Mouse (Mus musculus): Measurements from ENCODE around the gene Lig1. TPM values are rescaled to one million over a fixed set of nuclear protein-coding genes. Genes with fewer than 3 reads are reported as not detected.

Gene Lig1
- polyA plus RNA-seq, 1 experiment from 2014 or later, result 137 TPM

DNA sequence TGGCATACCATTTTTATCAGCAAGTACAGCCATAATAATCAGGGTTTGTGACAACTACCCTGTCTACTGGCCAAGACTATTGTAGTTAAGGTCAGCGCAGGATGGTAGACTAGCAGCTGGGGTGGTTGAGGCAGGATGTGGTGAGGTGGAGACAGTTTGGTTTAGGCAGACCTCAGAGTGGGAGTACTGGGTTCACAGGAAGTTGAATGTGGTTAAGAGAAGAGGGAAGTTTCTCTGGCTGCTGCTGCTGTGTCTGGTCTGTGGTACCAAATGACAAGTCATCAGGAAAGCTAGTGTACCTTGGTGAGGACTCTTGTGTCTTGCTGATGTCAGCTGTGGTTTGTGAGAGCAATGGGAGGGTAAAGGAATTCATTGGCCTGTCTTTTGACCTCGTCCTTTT is 25.7 kb downstream of the Lig1 start:
- 83% methylated on average over 2 of the region's 2 CpGs for WGBS
- DNase-seq (ENCODE audit: low spot score, missing footprints) (no peak), ATAC-seq (ENCODE audit: low FRiP score) (no peak)
- no peak overlapping the region for H3K4me2 ChIP-seq
- H3K9me3 ChIP-seq (ENCODE audit: control insufficient read depth, low read length), result no peaks in the 10 kb centered on the region
- no peak overlapping the region for H3K4me3 ChIP-seq (ENCODE audit: low read depth, low read length)
- no peaks in the 10 kb centered on the region for H3K27me3 ChIP-seq (ENCODE audit: control insufficient read depth, insufficient read depth, low read length)
- H3K27ac ChIP-seq (ENCODE audit: low read depth, low read length), result no peak overlapping the region
- no peak overlapping the region for H3K9ac ChIP-seq (ENCODE audit: low read length)
- H3K4me1 ChIP-seq (ENCODE audit: control insufficient read depth, insufficient read depth, low read length), result no peaks in the 10 kb centered on the region
- H3K36me3 ChIP-seq (ENCODE audit: control insufficient read depth, insufficient read depth, low read length), result peaks cover 37% of the 10 kb centered on the region

DNA sequence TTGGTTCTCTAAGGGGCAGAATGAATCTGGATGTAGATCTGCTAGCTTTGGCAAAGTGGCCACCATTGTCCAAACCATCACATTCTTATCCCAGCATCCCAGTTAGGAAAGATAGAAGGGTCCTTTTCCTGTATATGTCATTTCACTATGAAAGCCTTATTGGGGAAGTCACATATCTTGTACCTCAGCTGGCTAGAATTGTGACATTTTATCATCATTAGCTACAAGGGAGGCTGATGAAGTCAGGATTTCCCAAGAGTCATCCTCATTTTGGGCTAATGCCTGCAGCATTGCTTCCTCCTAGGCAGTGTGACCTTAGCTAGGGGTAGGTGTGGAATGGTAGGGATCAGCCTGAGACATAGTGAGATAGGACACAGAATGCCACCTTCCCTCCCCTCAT is 26.3 kb downstream of the Lig1 start:
- Histone ChIP-seq H3K36me3 (ENCODE audit: control insufficient read depth, insufficient read depth, low read length) (peaks cover 39% of the 10 kb centered on the region), H3K27me3 (ENCODE audit: control insufficient read depth, insufficient read depth, low read length) (no peaks in the 10 kb centered on the region), H3K27ac (ENCODE audit: low read depth, low read length) (no peak overlapping the region), H3K4me2 (no peak overlapping the region), H3K9ac (ENCODE audit: low read length) (no peak overlapping the region), H3K9me3 (ENCODE audit: control insufficient read depth, low read length) (no peaks in the 10 kb centered on the region), H3K4me3 (ENCODE audit: low read depth, low read length) (no peak overlapping the region), H3K4me1 (ENCODE audit: control insufficient read depth, insufficient read depth, low read length) (no peaks in the 10 kb centered on the region)
- no peak for DNase-seq (ENCODE audit: low spot score, missing footprints)
- no peak for ATAC-seq (ENCODE audit: low FRiP score)

DNA sequence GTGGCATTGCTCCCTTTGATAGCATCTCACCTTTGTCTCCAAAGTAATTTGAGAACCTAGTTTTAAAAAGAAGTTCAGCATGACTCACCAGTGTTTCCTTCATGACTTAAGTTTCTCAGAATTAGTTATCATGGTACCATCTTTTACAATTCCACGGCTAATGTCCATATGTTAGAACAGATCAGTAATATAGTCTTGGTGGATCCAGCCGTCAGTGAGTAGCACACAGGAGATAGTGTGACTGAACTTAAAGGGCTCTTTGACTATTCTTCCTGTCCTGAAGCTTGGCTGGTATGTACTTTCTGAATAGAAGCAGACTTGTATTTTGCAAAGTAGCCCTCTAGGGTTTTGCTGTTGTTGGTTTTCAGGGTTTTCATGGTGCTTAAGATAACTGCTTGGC is 32.3 kb downstream of the Lig1 start:
- DNase-seq (ENCODE audit: low spot score, missing footprints) (peak; percentile 54), ATAC-seq (ENCODE audit: low FRiP score) (no peak)
- Histone ChIP-seq H3K9ac (ENCODE audit: low read length) (no peak overlapping the region), H3K27ac (ENCODE audit: low read depth, low read length) (no peak overlapping the region), H3K4me2 (no peak overlapping the region), H3K36me3 (ENCODE audit: control insufficient read depth, insufficient read depth, low read length) (peaks cover 22% of the 10 kb centered on the region), H3K27me3 (ENCODE audit: control insufficient read depth, insufficient read depth, low read length) (no peaks in the 10 kb centered on the region), H3K4me3 (ENCODE audit: low read depth, low read length) (no peak overlapping the region), H3K4me1 (ENCODE audit: control insufficient read depth, insufficient read depth, low read length) (no peaks in the 10 kb centered on the region), H3K9me3 (ENCODE audit: control insufficient read depth, low read length) (no peaks in the 10 kb centered on the region)
- 94% methylated on average over 2 of the region's 2 CpGs for WGBS

DNA sequence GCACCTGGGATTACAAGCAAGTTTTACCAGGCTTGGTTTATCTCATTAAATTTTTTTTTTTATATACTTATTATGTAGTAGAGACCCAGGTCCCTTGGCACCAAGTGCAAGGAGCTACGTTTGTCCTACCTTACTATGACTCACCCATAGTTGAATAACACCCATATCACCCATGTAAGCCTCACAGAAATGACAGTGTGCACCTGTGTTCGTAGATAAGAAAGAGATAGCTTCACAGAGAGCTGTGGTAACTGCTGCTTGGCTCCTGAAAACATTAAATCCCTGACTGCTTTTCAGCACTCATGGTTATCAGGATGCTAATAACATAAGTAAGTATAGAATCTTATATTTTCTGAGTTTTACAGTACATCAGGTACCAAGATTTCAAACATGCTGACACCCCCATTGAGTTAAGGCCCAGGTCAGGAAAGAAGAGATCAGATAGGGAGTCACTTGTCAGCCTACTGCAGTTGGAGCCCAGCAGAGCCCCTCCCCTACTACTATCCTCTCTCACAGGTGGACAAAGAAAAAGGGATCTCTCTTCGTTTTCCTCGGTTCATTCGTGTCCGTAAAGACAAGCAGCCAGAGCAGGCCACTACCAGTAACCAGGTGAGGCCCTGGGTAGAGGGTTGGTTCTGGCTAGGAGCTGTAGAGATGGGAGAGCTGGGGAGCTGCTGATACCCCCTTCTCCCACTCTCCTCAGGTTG is 33.6 kb downstream of the Lig1 start:
- H3K4me1 ChIP-seq (ENCODE audit: control insufficient read depth, insufficient read depth, low read length), result no peaks in the 10 kb centered on the region
- H3K4me3 ChIP-seq (ENCODE audit: low read depth, low read length), result no peak overlapping the region
- WGBS, result 96% methylated on average over 6 of the region's 6 CpGs
- H3K36me3 ChIP-seq (ENCODE audit: control insufficient read depth, insufficient read depth, low read length), result peaks cover 22% of the 10 kb centered on the region
- H3K27ac ChIP-seq (ENCODE audit: low read depth, low read length), result no peak overlapping the region
- H3K9ac ChIP-seq (ENCODE audit: low read length), result no peak overlapping the region
- H3K4me2 ChIP-seq, result no peak overlapping the region
- ATAC-seq (ENCODE audit: low FRiP score) (no peak), DNase-seq (ENCODE audit: low spot score, missing footprints) (no peak)
- H3K9me3 ChIP-seq (ENCODE audit: control insufficient read depth, low read length), result no peaks in the 10 kb centered on the region
- no peaks in the 10 kb centered on the region for H3K27me3 ChIP-seq (ENCODE audit: control insufficient read depth, insufficient read depth, low read length)

DNA sequence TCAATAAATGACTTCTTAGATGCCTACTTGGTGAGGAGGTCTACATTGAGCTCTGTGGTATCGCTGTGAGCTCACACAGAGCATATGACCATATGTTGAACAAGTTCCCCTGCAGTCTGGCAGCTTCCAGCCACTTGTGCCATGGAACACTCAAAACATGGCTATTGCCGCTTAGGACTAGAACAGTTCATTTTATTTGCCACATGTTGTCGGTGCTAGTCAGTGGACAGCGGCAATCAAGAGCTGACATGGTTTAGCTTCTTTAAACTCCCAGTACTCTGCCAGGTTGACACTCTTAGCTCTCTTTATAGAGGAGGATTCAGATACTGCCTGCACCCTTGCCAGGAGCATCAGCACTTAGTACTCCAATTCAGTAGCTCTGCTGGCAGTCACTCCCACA is 34.3 kb downstream of the Lig1 start:
- no peaks in the 10 kb centered on the region for H3K27me3 ChIP-seq (ENCODE audit: control insufficient read depth, insufficient read depth, low read length)
- no peak overlapping the region for H3K9ac ChIP-seq (ENCODE audit: low read length)
- peaks cover 18% of the 10 kb centered on the region for H3K36me3 ChIP-seq (ENCODE audit: control insufficient read depth, insufficient read depth, low read length)
- H3K27ac ChIP-seq (ENCODE audit: low read depth, low read length), result no peak overlapping the region
- H3K4me3 ChIP-seq (ENCODE audit: low read depth, low read length), result no peak overlapping the region
- no peaks in the 10 kb centered on the region for H3K9me3 ChIP-seq (ENCODE audit: control insufficient read depth, low read length)
- ATAC-seq (ENCODE audit: low FRiP score) (no peak), DNase-seq (ENCODE audit: low spot score, missing footprints) (no peak)
- H3K4me2 ChIP-seq, result no peak overlapping the region
- WGBS, result 98% methylated on average over 4 of the region's 4 CpGs
- no peaks in the 10 kb centered on the region for H3K4me1 ChIP-seq (ENCODE audit: control insufficient read depth, insufficient read depth, low read length)

DNA sequence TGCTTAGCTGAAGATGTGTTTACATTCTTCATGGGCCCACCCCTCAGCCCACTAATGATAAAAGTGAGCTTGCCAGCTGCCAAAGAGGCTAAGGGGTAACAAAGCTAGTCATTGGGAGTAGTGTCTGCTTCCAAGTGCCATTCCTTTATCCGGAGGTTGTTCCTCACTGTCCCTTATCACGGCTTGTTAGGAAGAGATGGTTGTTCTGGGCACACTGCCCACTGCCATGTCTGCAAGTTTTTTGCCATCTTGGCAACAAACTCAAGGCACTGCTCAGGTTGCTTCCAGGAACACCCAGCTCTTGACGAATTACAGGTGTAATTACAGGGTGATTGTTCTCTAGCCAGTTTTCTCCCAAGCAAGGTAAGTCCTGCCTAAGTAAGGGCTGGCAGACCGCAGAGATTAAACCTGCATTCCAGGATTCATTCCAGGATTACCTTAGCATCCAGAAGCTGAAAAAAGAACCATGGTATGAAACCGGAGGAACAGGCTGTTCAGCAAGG is 37.1 kb downstream of the Lig1 start:
- 94% methylated on average over 5 of the region's 5 CpGs for WGBS
- H3K27ac ChIP-seq (ENCODE audit: low read depth, low read length), result no peak overlapping the region
- ATAC-seq (ENCODE audit: low FRiP score) (no peak), DNase-seq (ENCODE audit: low spot score, missing footprints) (no peak)
- H3K36me3 ChIP-seq (ENCODE audit: control insufficient read depth, insufficient read depth, low read length), result peaks cover 4% of the 10 kb centered on the region
- no peaks in the 10 kb centered on the region for H3K9me3 ChIP-seq (ENCODE audit: control insufficient read depth, low read length)
- H3K4me3 ChIP-seq (ENCODE audit: low read depth, low read length), result no peak overlapping the region
- H3K4me1 ChIP-seq (ENCODE audit: control insufficient read depth, insufficient read depth, low read length), result no peaks in the 10 kb centered on the region
- no peak overlapping the region for H3K4me2 ChIP-seq
- no peak overlapping the region for H3K9ac ChIP-seq (ENCODE audit: low read length)
- no peaks in the 10 kb centered on the region for H3K27me3 ChIP-seq (ENCODE audit: control insufficient read depth, insufficient read depth, low read length)

DNA sequence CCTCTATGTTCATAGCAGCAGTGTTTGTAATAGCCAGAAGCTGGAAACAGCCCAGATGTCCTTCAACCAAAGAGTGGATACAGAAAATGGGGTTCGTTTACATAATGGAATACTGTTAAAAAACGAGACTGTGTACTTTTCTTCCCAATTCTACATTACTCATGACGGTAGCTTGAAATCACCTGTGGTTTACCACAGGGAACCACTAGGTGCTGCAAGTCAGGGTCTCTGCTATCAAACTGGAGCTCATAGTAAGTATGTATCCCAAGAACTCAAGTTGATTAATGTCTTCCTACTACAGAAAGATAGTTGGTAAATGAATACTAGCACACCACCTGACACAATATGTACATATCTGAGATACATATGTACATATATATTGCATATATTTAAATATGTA is 44.3 kb downstream of the Lig1 start:
- H3K9me3 ChIP-seq (ENCODE audit: control insufficient read depth, low read length), result no peaks in the 10 kb centered on the region
- no peaks in the 10 kb centered on the region for H3K36me3 ChIP-seq (ENCODE audit: control insufficient read depth, insufficient read depth, low read length)
- no peaks in the 10 kb centered on the region for H3K4me1 ChIP-seq (ENCODE audit: control insufficient read depth, insufficient read depth, low read length)
- no peak overlapping the region for H3K4me3 ChIP-seq (ENCODE audit: low read depth, low read length)
- WGBS, result 90% methylated on average over 3 of the region's 3 CpGs
- no peak overlapping the region for H3K27ac ChIP-seq (ENCODE audit: low read depth, low read length)
- no peak overlapping the region for H3K4me2 ChIP-seq
- H3K9ac ChIP-seq (ENCODE audit: low read length), result no peak overlapping the region
- no peak for ATAC-seq (ENCODE audit: low FRiP score)
- H3K27me3 ChIP-seq (ENCODE audit: control insufficient read depth, insufficient read depth, low read length), result no peaks in the 10 kb centered on the region
- no peak for DNase-seq (ENCODE audit: low spot score, missing footprints)

DNA sequence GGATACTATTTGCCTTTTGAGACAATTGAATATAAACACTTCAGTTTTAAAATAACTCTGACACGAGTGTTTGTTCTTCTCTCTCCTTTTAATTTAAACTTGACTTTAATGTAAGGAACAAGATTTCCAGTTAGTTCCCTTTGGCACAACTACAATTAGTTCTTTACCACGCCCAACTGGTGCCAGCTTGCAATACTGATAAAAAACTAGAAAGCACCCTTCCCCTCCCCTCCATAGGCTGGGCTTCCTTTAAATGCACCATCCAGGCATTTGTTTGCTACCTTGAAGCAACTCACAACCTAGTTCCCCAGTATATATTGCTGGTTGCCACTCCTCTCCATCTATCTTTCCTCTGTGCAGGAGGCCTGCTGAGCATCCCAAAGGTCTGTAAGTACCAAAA is 47.2 kb downstream of the Lig1 start, which contains the start of gene Pla2g4c:
TSS of gene Pla2g4c (plus strand) at position 340 of the 400 bp plus-strand sequence.
- Histone ChIP-seq H3K27ac (ENCODE audit: low read depth, low read length) (no peak within 1 kb of the TSS), H3K36me3 (ENCODE audit: control insufficient read depth, insufficient read depth, low read length) (no peaks in the 10 kb centered on the region), H3K9me3 (ENCODE audit: control insufficient read depth, low read length) (no peaks in the 10 kb centered on the region), H3K4me3 (ENCODE audit: low read depth, low read length) (no peak within 1 kb of the TSS), H3K9ac (ENCODE audit: low read length) (no peak within 1 kb of the TSS), H3K4me1 (ENCODE audit: control insufficient read depth, insufficient read depth, low read length) (no peaks in the 10 kb centered on the region), H3K4me2 (no peak within 1 kb of the TSS), H3K27me3 (ENCODE audit: control insufficient read depth, insufficient read depth, low read length) (no peaks in the 10 kb centered on the region)
- no peak for ATAC-seq (ENCODE audit: low FRiP score)
- no peak for DNase-seq (ENCODE audit: low spot score, missing footprints)
- WGBS, result 90% methylated on average over 2 of the region's 2 CpGs

DNA sequence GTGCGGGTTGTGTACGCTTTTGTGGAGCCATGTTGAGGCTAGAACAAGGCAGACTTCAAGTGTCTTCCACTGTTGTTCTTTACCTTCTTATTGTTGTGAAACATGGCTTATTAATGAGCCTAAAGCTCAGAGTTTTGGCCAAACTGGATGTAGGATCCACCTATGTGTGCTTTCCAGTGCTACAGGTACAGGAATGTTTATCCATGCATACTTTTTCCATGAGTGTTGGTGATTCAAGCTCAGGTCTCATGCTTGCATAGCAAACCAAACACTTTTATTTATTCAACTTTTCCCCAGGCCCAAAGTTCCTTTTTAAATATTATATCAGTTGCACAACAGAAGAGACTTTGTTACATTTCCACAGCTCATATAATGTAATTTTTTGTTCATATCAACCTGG is 53.5 kb downstream of the Lig1 start:
- WGBS, result 95% methylated on average over 2 of the region's 2 CpGs
- Histone ChIP-seq H3K4me1 (ENCODE audit: control insufficient read depth, insufficient read depth, low read length) (no peaks in the 10 kb centered on the region), H3K36me3 (ENCODE audit: control insufficient read depth, insufficient read depth, low read length) (no peaks in the 10 kb centered on the region), H3K9ac (ENCODE audit: low read length) (no peak overlapping the region), H3K27ac (ENCODE audit: low read depth, low read length) (no peak overlapping the region), H3K9me3 (ENCODE audit: control insufficient read depth, low read length) (no peaks in the 10 kb centered on the region), H3K4me3 (ENCODE audit: low read depth, low read length) (no peak overlapping the region), H3K27me3 (ENCODE audit: control insufficient read depth, insufficient read depth, low read length) (no peaks in the 10 kb centered on the region), H3K4me2 (no peak overlapping the region)
- ATAC-seq (ENCODE audit: low FRiP score) (no peak), DNase-seq (ENCODE audit: low spot score, missing footprints) (no peak)

All from midbrain, embryonic 11.5 days (tissue).